Comparison of ENCODE assay signal across 22 mouse cellular contexts in genomic region chr10:77110843-77111242, GRCm38 (mm10). TPM values are rescaled to one million over a fixed set of nuclear protein-coding genes. Genes with fewer than 3 reads are reported as not detected.
DNase-seq lines count a peak whose midpoint lies in the region; ATAC-seq lines count a peak whose summit lies in the region.
"Had no signal": no experiment of that assay in that cellular context is flagged by ENCODE, and none has a peak within 500 bp of the region (broad histone marks: within the 10 kb centered on the region; RNA-seq: fewer than 3 reads in every experiment).

No protein-coding gene starts in this region.

- WGBS in kidney, embryonic 14.5 days: 36% methylated on average over 7 of the region's 7 CpGs
- 52% methylated on average over 7 of the region's 7 CpGs for WGBS in liver, embryonic 12.5 days (ENCODE audit: insufficient replicate concordance)
- WGBS in liver, embryonic 11.5 days: 62% methylated on average over 7 of the region's 7 CpGs
- 48% methylated on average over 7 of the region's 7 CpGs for WGBS in liver, embryonic 16.5 days (ENCODE audit: insufficient replicate concordance)
- WGBS in stomach, embryonic 16.5 days: 55% methylated on average over 7 of the region's 7 CpGs

- H3K36me3 ChIP-seq in kidney, embryonic 14.5 days (ENCODE audit: control insufficient read depth, insufficient read depth, low read length): no peaks in the 10 kb centered on the region
- no peaks in the 10 kb centered on the region for H3K36me3 ChIP-seq in liver, embryonic 12.5 days
- H3K36me3 ChIP-seq in liver, embryonic 11.5 days (ENCODE audit: control insufficient read depth, insufficient read depth, low read length): no peaks in the 10 kb centered on the region; the same call in 1 of the 2 replicates
- no peaks in the 10 kb centered on the region for H3K36me3 ChIP-seq in liver, embryonic 16.5 days (ENCODE audit: control insufficient read depth, insufficient read depth)
- no peaks in the 10 kb centered on the region for H3K36me3 ChIP-seq in stomach, embryonic 16.5 days (ENCODE audit: control insufficient read depth, insufficient read depth, low read length)
- H3K36me3 ChIP-seq: embryonic facial prominence, embryonic 12.5 days; forebrain, embryonic 12.5 days; limb, embryonic 15.5 days had no signal

- H3K4me1 ChIP-seq in kidney, embryonic 14.5 days (ENCODE audit: control insufficient read depth, insufficient read depth, low read length): peaks cover 31% of the 10 kb centered on the region
- H3K4me1 ChIP-seq in liver, embryonic 12.5 days: peaks cover 35% of the 10 kb centered on the region
- H3K4me1 ChIP-seq in liver, embryonic 11.5 days (replicated peaks; ENCODE audit: control insufficient read depth, insufficient read depth, low read length): peaks cover 32% of the 10 kb centered on the region
- H3K4me1 ChIP-seq in liver, embryonic 16.5 days (ENCODE audit: control insufficient read depth, low read depth, low read length): no peaks in the 10 kb centered on the region; the same call in 1 of the 2 replicates
- H3K4me1 ChIP-seq in stomach, embryonic 16.5 days (ENCODE audit: control insufficient read depth, insufficient read depth, low read length): peaks cover 29% of the 10 kb centered on the region
- H3K4me1 ChIP-seq: forebrain, embryonic 12.5 days had no signal

- no peaks in the 10 kb centered on the region for H3K27me3 ChIP-seq in kidney, embryonic 14.5 days (ENCODE audit: control insufficient read depth, insufficient read depth, low read length)
- H3K27me3 ChIP-seq in liver, embryonic 12.5 days (replicated peaks): no peaks in the 10 kb centered on the region
- H3K27me3 ChIP-seq in liver, embryonic 11.5 days (replicated peaks; ENCODE audit: control insufficient read depth, insufficient read depth, low read length): no peaks in the 10 kb centered on the region
- H3K27me3 ChIP-seq in liver, embryonic 16.5 days (ENCODE audit: control insufficient read depth, insufficient read depth, low read depth, low read length): no peaks in the 10 kb centered on the region
- H3K27me3 ChIP-seq in stomach, embryonic 16.5 days (ENCODE audit: control insufficient read depth, insufficient read depth, low read length): no peaks in the 10 kb centered on the region
- H3K27me3 ChIP-seq: embryonic facial prominence, embryonic 12.5 days; forebrain, embryonic 12.5 days; limb, embryonic 15.5 days; Patski had no signal

- ATAC-seq in kidney, embryonic 14.5 days (ENCODE audit: low FRiP score, low TSS enrichment): no peak
- ATAC-seq in liver, embryonic 12.5 days: no peak
- no peak for ATAC-seq in liver, embryonic 11.5 days (replicated peaks; ENCODE audit: low FRiP score)
- ATAC-seq in liver, embryonic 16.5 days (ENCODE audit: low read depth): no peak
- no peak for ATAC-seq in stomach, embryonic 16.5 days (ENCODE audit: insufficient read depth, low FRiP score)

- peak overlapping the region; percentile 8; the same call in 1 of the 2 replicates for H3K4me2 ChIP-seq in kidney, embryonic 14.5 days (replicated peaks; ENCODE audit: low read depth, low read length)
- H3K4me2 ChIP-seq in liver, embryonic 12.5 days: peak overlapping the region; percentile 22; the same call in 1 of the 2 replicates
- no peak overlapping the region; the same call in 1 of the 2 replicates for H3K4me2 ChIP-seq in liver, embryonic 11.5 days
- H3K4me2 ChIP-seq in liver, embryonic 16.5 days (ENCODE audit: low read depth, low read length): peak overlapping the region; percentile 60
- peak overlapping the region; percentile 24; the same call in 1 of the 2 replicates for H3K4me2 ChIP-seq in stomach, embryonic 16.5 days (ENCODE audit: low read depth, low read length)
- H3K4me2 ChIP-seq: embryonic facial prominence, embryonic 12.5 days; forebrain, embryonic 12.5 days; midbrain, embryonic 11.5 days had no signal

- peak overlapping the region; percentile 51; the same call in 1 of the 2 replicates for H3K27ac ChIP-seq in kidney, embryonic 14.5 days (ENCODE audit: low read depth, low read length)
- no peak overlapping the region for H3K27ac ChIP-seq in liver, embryonic 12.5 days
- no peak overlapping the region for H3K27ac ChIP-seq in liver, embryonic 11.5 days (ENCODE audit: low read depth, low read length)
- H3K27ac ChIP-seq in liver, embryonic 16.5 days (ENCODE audit: low read length): no peak overlapping the region
- no peak overlapping the region for H3K27ac ChIP-seq in stomach, embryonic 16.5 days (ENCODE audit: low read length)
- H3K27ac ChIP-seq: embryonic facial prominence, embryonic 12.5 days; forebrain, embryonic 12.5 days; limb, embryonic 15.5 days had no signal

- no peak overlapping the region for H3K9ac ChIP-seq in kidney, embryonic 14.5 days (ENCODE audit: low read depth, low read length)
- H3K9ac ChIP-seq in liver, embryonic 12.5 days: no peak overlapping the region
- H3K9ac ChIP-seq in liver, embryonic 11.5 days (ENCODE audit: low read depth, low read length): no peak overlapping the region
- H3K9ac ChIP-seq in liver, embryonic 16.5 days (ENCODE audit: low read depth, low read length): peak overlapping the region; percentile 31
- no peak overlapping the region for H3K9ac ChIP-seq in stomach, embryonic 16.5 days (ENCODE audit: low read length)
- H3K9ac ChIP-seq: embryonic facial prominence, embryonic 12.5 days; forebrain, embryonic 12.5 days; limb, embryonic 15.5 days had no signal

- H3K4me3 ChIP-seq in kidney, embryonic 14.5 days (ENCODE audit: low read length): peak overlapping the region; percentile 8; the same call in 1 of the 2 replicates
- H3K4me3 ChIP-seq in liver, embryonic 12.5 days: no peak overlapping the region
- no peak overlapping the region for H3K4me3 ChIP-seq in liver, embryonic 11.5 days (ENCODE audit: low read depth, low read length)
- H3K4me3 ChIP-seq in liver, embryonic 16.5 days (ENCODE audit: low read depth, low read length): peak overlapping the region; percentile 53
- H3K4me3 ChIP-seq in stomach, embryonic 16.5 days (replicated peaks; ENCODE audit: low read length): no peak overlapping the region
- H3K4me3 ChIP-seq: embryonic facial prominence, embryonic 12.5 days; forebrain, embryonic 12.5 days; limb, embryonic 15.5 days had no signal

- no peak for DNase-seq in kidney, adult 8-10 months
- DNase-seq in liver, embryonic 11.5 days (ENCODE audit: low spot score): no peak
- DNase-seq in gastrocnemius, postnatal 25 days: no peak
- DNase-seq: adrenal gland, postnatal 36 days; B cell, adult 2 months; cerebellum, adult 9-11 months; heart, postnatal 10 days; kidney, postnatal 36 days; layer of hippocampus, adult 9-11 months; lung, postnatal 10 days; spleen, adult 18-20 months; thymus, postnatal 36 days had no signal

- H3K9me3 ChIP-seq in kidney, embryonic 14.5 days (ENCODE audit: control insufficient read depth, low read length): no peaks in the 10 kb centered on the region
- no peaks in the 10 kb centered on the region for H3K9me3 ChIP-seq in liver, embryonic 12.5 days (replicated peaks)
- H3K9me3 ChIP-seq in liver, embryonic 11.5 days (ENCODE audit: control insufficient read depth, low read length): no peaks in the 10 kb centered on the region
- no peaks in the 10 kb centered on the region for H3K9me3 ChIP-seq in liver, embryonic 16.5 days (replicated peaks; ENCODE audit: control insufficient read depth, low read length)
- no peaks in the 10 kb centered on the region for H3K9me3 ChIP-seq in stomach, embryonic 16.5 days (replicated peaks; ENCODE audit: control insufficient read depth, low read length)
- H3K9me3 ChIP-seq: embryonic facial prominence, embryonic 12.5 days; forebrain, embryonic 12.5 days; limb, embryonic 15.5 days had no signal

RNA-seq across cellular contexts. Expression of gene Col18a1, which starts 55.5 kb away (rescaled TPM):
- 78.6 and 140 TPM in 2 replicates for polyA plus RNA-seq in kidney, embryonic 14.5 days (2014; fragmentation: Nextera tagmentation; extraction: Ambion mirVana)
- polyA plus RNA-seq in liver, embryonic 12.5 days (2016; fragmentation: Nextera tagmentation; extraction: Ambion mirVana): 38.3 and 42.4 TPM in 2 replicates
- polyA plus RNA-seq in liver, embryonic 11.5 days (2014; fragmentation: Nextera tagmentation; extraction: Ambion mirVana): 55.3 and 60.2 TPM in 2 replicates
- 87.9 and 104 TPM in 2 replicates for polyA plus RNA-seq in liver, embryonic 16.5 days (2015; fragmentation: Nextera tagmentation; extraction: Ambion mirVana)
- 78.9 and 82.2 TPM in 2 replicates for polyA plus RNA-seq in stomach, embryonic 16.5 days (2015; fragmentation: Nextera tagmentation; extraction: Ambion mirVana)
- 10 to 100 TPM in 1 of 2 experiments, 1 to 10 TPM in 1; 9.0 to 12.9 TPM for total RNA-seq in gastrocnemius, postnatal 25 days (2021)
- total RNA-seq: megakaryocyte progenitor cell, adult 5-6 weeks had no signal

Comparison
In these comparisons a context has a peak if more than half of its experiments do, and no peak if none do; other contexts are left out.
1. H3K4me3 ChIP-seq: peak in kidney, embryonic 14.5 days (single experiment) and liver, embryonic 16.5 days (single experiment); none in liver, embryonic 12.5 days (single experiment), liver, embryonic 11.5 days (single experiment) and stomach, embryonic 16.5 days (single experiment).